Mouse (Mus musculus) midbrain, embryonic 16.5 days (tissue): ENCODE results near the gene Qrich1. TPM values are rescaled to one million over a fixed set of nuclear protein-coding genes. Genes with fewer than 3 reads are reported as not detected.

ENCODE experiments used
- ATAC-seq: fragments of 200-750 bp; cut with Nextera tagmentation; 2 replicates; pipeline ENCODE4 v1.8.0; 2017; ENCODE audit warnings: moderate TSS enrichment
- H3K27ac ChIP-seq: fragments of 300-500 bp; sonication (generic); 2 replicates; pipeline ENCODE4 v1.5.1; 2014; ENCODE audit warnings: mild to moderate bottlenecking, low read length, mixed read lengths
- H3K27me3 ChIP-seq: fragments of 300-500 bp; sonication (generic); 2 replicates; pipeline ENCODE4 v1.6.1; 2014; ENCODE audit warnings: low read depth, low read length, mixed read lengths; ENCODE audit not compliant: control insufficient read depth, insufficient read depth
- H3K36me3 ChIP-seq: fragments of 300-500 bp; sonication (generic); 2 replicates; pipeline ENCODE4 v1.6.1; 2014; ENCODE audit warnings: mild to moderate bottlenecking, low read length, moderate library complexity, mixed read lengths; ENCODE audit not compliant: control insufficient read depth, insufficient read depth
- H3K4me1 ChIP-seq: fragments of 300-500 bp; sonication (generic); 2 replicates; pipeline ENCODE4 v1.6.1; 2014; ENCODE audit warnings: mild to moderate bottlenecking, low read length, mixed read lengths; ENCODE audit not compliant: control insufficient read depth, insufficient read depth
- H3K4me2 ChIP-seq: fragments of 300-500 bp; sonication (generic); 2 replicates; pipeline ENCODE4 v1.6.1; 2014; ENCODE audit warnings: mild to moderate bottlenecking, low read length, mixed read lengths
- H3K4me3 ChIP-seq: fragments of 300-500 bp; sonication (generic); 2 replicates; pipeline ENCODE4 v1.5.1; 2014; ENCODE audit warnings: low read depth, mild to moderate bottlenecking, low read length, moderate library complexity, mixed read lengths
- H3K9ac ChIP-seq: fragments of 300-500 bp; sonication (generic); 2 replicates; pipeline ENCODE4 v1.6.1; 2014; ENCODE audit warnings: low read depth, low read length, mixed read lengths
- H3K9me3 ChIP-seq: fragments of 300-500 bp; sonication (generic); replicated peaks from 2 replicates; pipeline ENCODE4 v1.6.1; 2014; ENCODE audit warnings: mild to moderate bottlenecking, low read length, mixed read lengths; ENCODE audit not compliant: control insufficient read depth, poor library complexity, severe bottlenecking
- WGBS: fragments of 180-500 bp; shearing (Covaris S2); extraction: QIAGEN DNeasy Blood & Tissue Kit; methylation state at CpG from one replicate; pipeline ENCODE4 v1.1.7; 2014; 5-methylcytosine and 5-hydroxymethylcytosine counted together
- polyA plus RNA-seq: library from polyadenylated mRNA; unstranded; fragments of >200 nt; fragmentation: Nextera tagmentation; extraction: Ambion mirVana; gene quantifications from 2 replicates; pipeline ENCODE4 v1.2.1, GENCODE M21; 2015

The Qrich1 gene
- polyA plus RNA-seq, 1 experiment from 2014 or later = 119 TPM

GRCm38 (mm10) chr9:108481520-108482210 is 34.9 kb upstream of the Qrich1 start:
- WGBS = 90% methylated on average over 19 of the region's 19 CpGs
- Histone ChIP-seq H3K4me1 (peaks cover 13% of the 10 kb centered on the region), H3K9me3 (no peaks in the 10 kb centered on the region), H3K27me3 (no peaks in the 10 kb centered on the region), H3K36me3 (no peaks in the 10 kb centered on the region), H3K9ac (no peak overlapping the region), H3K4me3 (no peak overlapping the region), H3K27ac (no peak overlapping the region), H3K4me2 (no peak overlapping the region)
- no peak for ATAC-seq

GRCm38 (mm10) chr9:108483051-108483790 is 33.4 kb upstream of the Qrich1 start:
- no peak overlapping the region for H3K4me3 ChIP-seq
- no peaks in the 10 kb centered on the region for H3K9me3 ChIP-seq
- no peaks in the 10 kb centered on the region for H3K36me3 ChIP-seq
- H3K27ac ChIP-seq = no peak overlapping the region
- peaks cover 13% of the 10 kb centered on the region for H3K4me1 ChIP-seq
- no peaks in the 10 kb centered on the region for H3K27me3 ChIP-seq
- WGBS = 95% methylated on average over 18 of the region's 18 CpGs
- no peak for ATAC-seq
- H3K9ac ChIP-seq = no peak overlapping the region
- no peak overlapping the region for H3K4me2 ChIP-seq

- no peaks in the 10 kb centered on the region for H3K36me3 ChIP-seq
- 97% methylated on average over 15 of the region's 15 CpGs for WGBS
- H3K4me1 ChIP-seq = peaks cover 9% of the 10 kb centered on the region
- H3K9me3 ChIP-seq = no peaks in the 10 kb centered on the region
- no peak overlapping the region for H3K4me3 ChIP-seq
- ATAC-seq = no peak
- no peaks in the 10 kb centered on the region for H3K27me3 ChIP-seq
- H3K27ac ChIP-seq = no peak overlapping the region
- no peak overlapping the region for H3K4me2 ChIP-seq
- no peak overlapping the region for H3K9ac ChIP-seq
Measured at GRCm38 (mm10) chr9:108484021-108484420, 32.6 kb upstream of the Qrich1 start.

DNA sequence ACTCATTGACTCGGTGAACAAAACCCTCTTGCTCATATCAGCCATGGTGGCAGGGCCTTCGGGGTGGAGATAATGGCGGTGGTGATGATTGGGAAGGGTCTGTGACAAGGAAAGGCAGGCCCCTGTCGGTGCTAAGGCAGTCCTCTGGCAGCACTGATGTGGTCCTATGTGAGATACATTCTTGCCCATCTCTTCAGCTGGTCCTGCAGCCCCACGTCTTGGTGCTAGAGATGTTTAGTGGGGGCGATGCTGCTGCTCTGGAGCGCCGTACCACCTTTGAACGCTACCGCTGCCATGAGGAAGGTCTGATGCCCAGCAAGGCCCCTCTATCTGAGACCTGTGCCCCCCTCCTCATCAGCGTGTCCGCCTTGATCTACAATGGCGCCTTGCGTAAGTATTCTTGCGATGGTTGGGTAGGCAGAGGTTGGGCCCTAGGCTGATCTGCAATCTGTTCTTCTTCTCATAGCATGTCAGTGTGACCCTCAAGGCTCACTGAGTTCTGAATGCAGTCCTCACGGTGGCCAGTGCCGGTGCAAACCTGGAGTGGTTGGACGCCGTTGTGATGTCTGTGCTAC is 31.2 kb upstream of the Qrich1 start:
- WGBS = 96% methylated on average over 19 of the region's 19 CpGs
- no peak overlapping the region for H3K4me2 ChIP-seq
- H3K27ac ChIP-seq = no peak overlapping the region
- no peak for ATAC-seq
- H3K9me3 ChIP-seq = no peaks in the 10 kb centered on the region
- no peak overlapping the region for H3K9ac ChIP-seq
- no peaks in the 10 kb centered on the region for H3K36me3 ChIP-seq
- H3K4me1 ChIP-seq = peaks cover 7% of the 10 kb centered on the region
- H3K4me3 ChIP-seq = no peak overlapping the region
- H3K27me3 ChIP-seq = no peaks in the 10 kb centered on the region

GRCm38 (mm10) chr9:108486973-108487530 is 29.6 kb upstream of the Qrich1 start:
- Histone ChIP-seq H3K4me1 (peaks cover 16% of the 10 kb centered on the region), H3K27me3 (no peaks in the 10 kb centered on the region), H3K9me3 (no peaks in the 10 kb centered on the region), H3K4me2 (no peak overlapping the region), H3K36me3 (no peaks in the 10 kb centered on the region), H3K4me3 (no peak overlapping the region), H3K27ac (no peak overlapping the region), H3K9ac (no peak overlapping the region)
- 96% methylated on average over 8 of the region's 8 CpGs for WGBS
- ATAC-seq = no peak

DNA sequence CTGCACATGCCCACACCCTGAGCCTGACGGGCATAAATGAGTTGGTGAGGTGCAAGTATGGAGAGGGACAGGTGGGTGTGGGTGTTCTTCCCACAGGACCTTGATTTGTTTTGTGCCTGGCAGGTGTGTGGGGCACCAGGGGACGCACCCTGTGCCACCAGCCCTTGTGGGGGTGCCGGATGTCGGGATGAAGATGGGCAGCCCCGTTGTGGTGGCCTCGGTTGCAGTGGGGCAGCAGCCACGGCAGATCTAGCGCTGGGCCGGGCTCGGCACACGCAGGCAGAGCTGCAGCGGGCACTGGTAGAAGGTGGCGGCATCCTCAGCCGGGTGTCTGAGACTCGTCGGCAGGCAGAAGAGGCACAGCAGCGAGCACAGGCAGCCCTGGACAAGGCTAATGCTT is 28.2 kb upstream of the Qrich1 start:
- H3K4me1 ChIP-seq = peaks cover 18% of the 10 kb centered on the region
- no peak overlapping the region for H3K4me2 ChIP-seq
- no peak overlapping the region for H3K4me3 ChIP-seq
- H3K27ac ChIP-seq = no peak overlapping the region
- 93% methylated on average over 17 of the region's 17 CpGs for WGBS
- no peak overlapping the region for H3K9ac ChIP-seq
- peaks cover 5% of the 10 kb centered on the region for H3K36me3 ChIP-seq
- no peaks in the 10 kb centered on the region for H3K9me3 ChIP-seq
- no peak for ATAC-seq
- no peaks in the 10 kb centered on the region for H3K27me3 ChIP-seq

DNA sequence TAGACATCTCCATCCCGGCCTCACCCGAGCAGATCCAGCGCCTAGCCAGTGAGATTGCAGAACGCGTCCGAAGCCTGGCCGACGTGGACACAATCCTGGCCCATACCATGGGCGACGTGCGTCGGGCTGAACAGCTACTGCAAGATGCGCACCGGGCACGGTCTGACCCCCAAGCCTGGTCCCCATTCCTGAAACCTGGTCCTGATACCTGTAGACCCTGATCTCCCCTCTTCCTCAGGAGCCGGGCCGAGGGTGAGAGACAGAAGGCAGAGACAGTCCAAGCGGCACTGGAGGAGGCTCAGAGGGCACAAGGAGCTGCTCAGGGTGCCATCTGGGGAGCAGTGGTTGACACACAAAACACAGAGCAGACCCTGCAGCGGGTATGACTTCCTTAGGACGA is 27.4 kb upstream of the Qrich1 start:
- no peak for ATAC-seq
- Histone ChIP-seq H3K4me1 (peaks cover 18% of the 10 kb centered on the region), H3K27me3 (no peaks in the 10 kb centered on the region), H3K9ac (no peak overlapping the region; the same call in 1 of the 2 replicates), H3K36me3 (peaks cover 13% of the 10 kb centered on the region), H3K4me3 (no peak overlapping the region), H3K9me3 (no peaks in the 10 kb centered on the region), H3K27ac (no peak overlapping the region), H3K4me2 (no peak overlapping the region)
- WGBS = 97% methylated on average over 20 of the region's 20 CpGs

DNA sequence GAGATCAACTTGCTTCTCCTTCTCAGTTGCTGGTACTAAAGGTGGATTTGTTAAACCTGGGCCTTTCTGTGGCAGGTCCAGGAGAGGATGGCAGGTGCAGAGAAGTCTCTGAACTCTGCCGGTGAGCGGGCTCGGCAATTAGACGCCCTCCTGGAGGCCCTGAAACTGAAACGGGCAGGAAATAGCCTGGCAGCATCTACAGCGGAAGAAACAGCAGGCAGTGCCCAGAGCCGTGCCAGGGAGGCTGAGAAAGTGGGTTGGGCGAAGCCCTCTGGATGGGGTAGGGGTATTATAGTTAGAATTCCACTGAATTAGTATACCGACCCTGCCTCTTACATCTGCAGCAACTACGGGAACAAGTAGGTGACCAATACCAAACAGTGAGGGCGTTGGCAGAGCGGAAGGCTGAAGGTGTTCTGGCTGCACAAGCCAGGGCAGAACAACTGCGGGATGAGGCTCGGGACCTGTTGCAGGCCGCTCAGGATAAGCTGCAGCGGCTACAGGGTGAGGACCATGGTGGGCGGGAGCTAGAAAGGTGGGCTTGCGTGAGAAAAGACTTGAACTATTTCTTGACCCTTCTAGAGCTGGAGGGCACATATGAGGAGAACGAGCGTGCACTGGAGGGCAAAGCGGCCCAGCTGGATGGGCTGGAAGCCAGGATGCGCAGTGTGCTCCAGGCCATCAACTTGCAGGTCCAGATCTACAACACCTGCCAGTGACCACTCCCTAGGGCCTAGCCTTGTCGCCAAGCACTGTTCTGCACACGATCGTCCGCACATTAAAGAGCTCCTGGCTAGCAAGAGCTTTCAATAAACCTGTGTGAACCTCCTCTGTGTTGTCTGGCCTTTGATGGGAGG is 26.7 kb upstream of the Qrich1 start:
- peak overlapping the region; percentile 92 for H3K4me2 ChIP-seq
- peak; percentile 12 for ATAC-seq
- WGBS = 66% methylated on average over 26 of the region's 26 CpGs
- peaks cover 19% of the 10 kb centered on the region for H3K36me3 ChIP-seq
- no peaks in the 10 kb centered on the region for H3K9me3 ChIP-seq
- no peaks in the 10 kb centered on the region for H3K27me3 ChIP-seq
- peaks cover 18% of the 10 kb centered on the region for H3K4me1 ChIP-seq
- peak overlapping the region; percentile 96 for H3K27ac ChIP-seq
- peak overlapping the region; percentile 94 for H3K9ac ChIP-seq
- H3K4me3 ChIP-seq = peak overlapping the region; percentile 95
